In the genomic region with DNA sequence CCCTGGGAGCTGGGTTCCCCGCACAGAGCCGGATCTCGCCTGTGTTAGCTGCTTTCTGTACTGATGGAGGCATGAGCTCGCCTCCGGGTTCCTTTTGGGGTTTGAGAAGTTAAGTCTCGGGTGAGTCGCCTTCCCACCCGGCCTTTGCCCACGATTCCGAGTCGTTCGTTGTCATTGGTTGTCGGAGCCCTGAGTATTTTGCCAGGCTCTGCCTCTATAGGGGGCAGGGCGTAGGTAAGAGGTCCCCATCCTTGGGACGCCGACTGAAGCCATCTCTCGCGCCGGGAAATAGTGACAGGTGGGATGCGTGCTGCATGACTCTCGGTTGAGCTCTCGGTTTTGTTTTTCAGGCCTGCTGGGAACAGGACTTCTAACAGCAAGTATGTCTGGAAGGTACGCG, we compare ENCODE assay signal across 8 mouse cellular contexts. TPM values are rescaled to one million over a fixed set of nuclear protein-coding genes. Genes with fewer than 3 reads are reported as not detected.
A peak's percentile ranks its signal among the peaks of the same experiment; 100 is the strongest.
DNase-seq lines count a peak whose midpoint lies in the region; ATAC-seq lines count a peak whose summit lies in the region.

No protein-coding gene starts in this region.

- peaks cover 35% of the 10 kb centered on the region for H3K36me3 ChIP-seq in hindbrain, embryonic 10.5 days
- peaks cover 30% of the 10 kb centered on the region for H3K36me3 ChIP-seq in macrophage (ENCODE audit: inconsistent target)

- WGBS in hindbrain, embryonic 10.5 days, result under 1% methylated on average over 24 of the region's 24 CpGs
- under 1% methylated on average over 24 of the region's 24 CpGs for WGBS in macrophage (ENCODE audit: missing documents)

- DNase-seq in frontal cortex, postnatal 10 days (ENCODE audit: low spot score in 2 of 2), result no peak
- peak; percentile 46 to 59 for DNase-seq in right cerebral cortex, postnatal 10 days (ENCODE audit: low spot score in 2 of 2)
- no peak for DNase-seq in right cerebral cortex, postnatal 4 days
- no peak for DNase-seq in hindbrain, embryonic 10.5 days (ENCODE audit: low spot score)
- no peak for DNase-seq in cerebellum, postnatal 4 days (ENCODE audit: low spot score in 2 of 2)
- DNase-seq in urinary bladder, adult 2 months (ENCODE audit: low spot score), result no peak

- H3K4me1 ChIP-seq in hindbrain, embryonic 10.5 days (replicated peaks), result peaks cover 27% of the 10 kb centered on the region

- H3K79me2 ChIP-seq in macrophage (ENCODE audit: inconsistent target), result peaks cover 32% of the 10 kb centered on the region

- peak overlapping the region; percentile 96 for H3K4me3 ChIP-seq in hindbrain, embryonic 10.5 days
- H3K4me3 ChIP-seq in macrophage (ENCODE audit: inconsistent target), result peak overlapping the region; percentile 97

- H3K27me3 ChIP-seq in hindbrain, embryonic 10.5 days (ENCODE audit: insufficient read depth, poor library complexity, severe bottlenecking), result no peaks in the 10 kb centered on the region

- H3K9me3 ChIP-seq in hindbrain, embryonic 10.5 days, result no peaks in the 10 kb centered on the region

- peak overlapping the region; percentile 94 for H3K27ac ChIP-seq in hindbrain, embryonic 10.5 days
- H3K27ac ChIP-seq in macrophage, result peak overlapping the region; percentile 84

- ATAC-seq in frontal cortex, adult (ENCODE audit: low TSS enrichment), result peak; percentile 18; the same call in 1 of the 2 replicates

RNA-seq across cellular contexts. Expression of a gene that starts 0.5 kb away (rescaled TPM):
- polyA plus RNA-seq in hindbrain, embryonic 10.5 days (2016; fragmentation: Nextera tagmentation; extraction: Ambion mirVana), result 860 and 944 TPM in 2 replicates
- total RNA-seq in macrophage (2018; cell fraction: chromatin; rRNA removed), result 100 to 1,000 TPM in 1 of 26 experiments, 10 to 100 TPM in 25; 31.1 to 216 (median 55.7) TPM
- 100 to 1,000 TPM; 282 to 615 (median 404) TPM for total RNA-seq in macrophage (2018; cell fraction: cytosol; rRNA removed)
- 100 to 1,000 TPM in 3 of 26 experiments, 10 to 100 TPM in 23; 37.4 to 123 (median 71.6) TPM for total RNA-seq in macrophage (2018; cell fraction: nucleus; rRNA removed)
- polyA plus RNA-seq in macrophage (2018), result 621 to 1,326 TPM (median 1,292 TPM) in 3 replicates
- 1,609 and 1,643 TPM in 2 replicates for polyA plus RNA-seq in urinary bladder, adult 2 months (2012; rRNA removed)

RNA-seq across cellular contexts. Expression of a gene that starts 0.8 kb away (rescaled TPM):
- polyA plus RNA-seq in hindbrain, embryonic 10.5 days (2016; fragmentation: Nextera tagmentation; extraction: Ambion mirVana), result 5.0 and 5.6 TPM in 2 replicates
- total RNA-seq in macrophage (2018; cell fraction: chromatin; rRNA removed), result 1 to 10 TPM in 1 of 26 experiments, under 1 TPM in 15, not detected in 10; 0.13 to 1.4 (median 0.41) TPM
- total RNA-seq in macrophage (2018; cell fraction: cytosol; rRNA removed), result under 1 TPM; 0.12 to 0.85 (median 0.32) TPM
- total RNA-seq in macrophage (2018; cell fraction: nucleus; rRNA removed), result 1 to 10 TPM in 2 of 26 experiments, under 1 TPM in 15, not detected in 9; 0.14 to 2.0 (median 0.32) TPM
- 0.40 to 0.43 TPM (median 0.42 TPM) in 3 replicates for polyA plus RNA-seq in macrophage (2018)
- polyA plus RNA-seq in urinary bladder, adult 2 months (2012; rRNA removed), result 0.29 and 0.69 TPM in 2 replicates

RNA-seq across cellular contexts. Expression of a gene that starts 5.5 kb away (rescaled TPM):
- 2.3 and 4.7 TPM in 2 replicates for polyA plus RNA-seq in hindbrain, embryonic 10.5 days (2016; fragmentation: Nextera tagmentation; extraction: Ambion mirVana)
- 10 to 100 TPM in 15 of 26 experiments, 1 to 10 TPM in 8, under 1 TPM in 3; 0.33 to 40.0 (median 13.2) TPM for total RNA-seq in macrophage (2018; cell fraction: chromatin; rRNA removed)
- 1 to 10 TPM in 24 of 26 experiments, under 1 TPM in 2; 0.57 to 5.0 (median 2.7) TPM for total RNA-seq in macrophage (2018; cell fraction: cytosol; rRNA removed)
- 10 to 100 TPM in 5 of 26 experiments, 1 to 10 TPM in 21; 1.5 to 14.9 (median 5.4) TPM for total RNA-seq in macrophage (2018; cell fraction: nucleus; rRNA removed)
- 1.7 to 3.2 TPM (median 1.9 TPM) in 3 replicates for polyA plus RNA-seq in macrophage (2018)
- 1.8 and 1.9 TPM in 2 replicates for polyA plus RNA-seq in urinary bladder, adult 2 months (2012; rRNA removed)

Comparison
In these comparisons a context has a peak if more than half of its experiments do, and no peak if none do; other contexts are left out.
1. DNase-seq: peak in right cerebral cortex, postnatal 10 days (2 of 2); none in frontal cortex, postnatal 10 days (0 of 2), right cerebral cortex, postnatal 4 days (single experiment), hindbrain, embryonic 10.5 days (single experiment), cerebellum, postnatal 4 days (0 of 2) and urinary bladder, adult 2 months (single experiment).